Mouse (Mus musculus): Measurements from ENCODE around the gene Cpne7. TPM values are rescaled to one million over a fixed set of nuclear protein-coding genes. Genes with fewer than 3 reads are reported as not detected.
A peak's percentile ranks its signal among the peaks of the same experiment; 100 is the strongest.

The Cpne7 gene
- polyA plus RNA-seq, 1 experiment from 2014 or later: 1.4 TPM

DNA sequence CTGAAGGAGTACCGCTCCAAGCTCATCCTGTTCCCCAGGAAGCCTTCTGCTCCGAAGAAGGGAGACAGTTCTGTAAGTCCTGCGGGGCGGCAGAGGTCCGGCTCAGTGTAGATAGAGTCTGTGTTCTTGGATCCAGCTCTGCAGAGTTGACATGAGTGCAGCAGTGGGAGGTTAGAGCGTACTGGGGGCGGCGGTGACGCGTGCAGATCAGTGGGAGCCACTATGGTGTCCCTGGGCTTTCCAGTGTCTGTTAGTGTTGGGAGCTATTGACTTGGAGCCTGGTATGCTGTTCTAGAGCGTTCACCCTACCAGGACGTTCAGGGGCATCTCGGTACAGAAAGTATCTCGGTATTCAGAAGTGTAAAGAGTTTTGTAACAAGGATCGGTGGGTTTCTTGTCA, 13.9 kb upstream of the Cpne7 start:
- TF ChIP-seq CTCF (IDR thresholded peaks at IDR 0.05; ENCODE audit: low read depth): no peak

DNA sequence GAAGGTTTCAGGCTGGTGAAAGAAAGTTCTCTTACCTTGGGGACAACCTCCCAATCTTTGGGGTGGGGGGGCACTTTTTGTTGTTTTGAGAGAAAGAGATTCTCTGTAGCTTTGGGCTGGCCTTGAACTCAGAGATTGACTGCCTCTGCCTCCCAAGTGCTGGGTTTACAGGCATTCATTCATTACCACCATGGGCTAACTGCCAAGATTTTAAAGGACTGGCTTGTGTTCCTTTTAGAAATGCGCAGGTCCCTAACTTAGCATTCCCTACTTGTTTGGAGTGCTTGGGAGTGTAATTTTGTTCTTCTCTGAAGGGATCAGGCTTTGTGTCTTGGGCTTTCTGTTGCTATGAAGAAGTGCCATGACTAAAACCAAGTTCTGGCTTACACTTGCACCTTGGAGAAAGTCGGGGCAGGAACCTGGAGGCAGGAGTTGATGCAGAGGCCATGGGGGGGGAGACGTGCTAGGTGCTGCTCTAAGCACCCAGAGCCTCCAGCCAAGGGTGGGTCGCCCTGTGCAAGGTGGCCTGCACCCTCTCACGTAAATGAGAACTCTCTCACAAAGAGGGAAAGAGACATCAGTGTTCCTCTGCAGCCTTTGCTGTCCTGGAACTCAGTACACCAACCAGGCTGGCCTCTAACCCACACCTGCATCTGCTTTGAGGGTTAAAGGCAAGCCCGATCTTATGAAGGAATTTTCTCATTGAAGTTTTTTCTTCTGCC, 13.0 kb upstream of the Cpne7 start:
- TF ChIP-seq CTCF (IDR thresholded peaks at IDR 0.05; ENCODE audit: low read depth) (no peak), EP300 (optimal IDR thresholded peaks at IDR 0.05) (no peak)
- 67% methylated on average over 6 of the region's 6 CpGs for WGBS
- Histone ChIP-seq H3K36me3 (ENCODE audit: control insufficient read depth, insufficient read depth, low read length) (peaks cover 13% of the 10 kb centered on the region), H3K27ac (replicated peaks) (no peak overlapping the region), H3K9me3 (ENCODE audit: control insufficient read depth, low read length) (no peaks in the 10 kb centered on the region), H3K4me1 (replicated peaks; ENCODE audit: control insufficient read depth, insufficient read depth) (0 out of 2 replicates have a peak, but pooled peaks cover 6% of the 10 kb centered on the region), H3K4me3 (ENCODE audit: low read depth, low read length) (no peak overlapping the region), H3K27me3 (ENCODE audit: control insufficient read depth, insufficient read depth, low read length) (no peaks in the 10 kb centered on the region), H3K4me2 (replicated peaks; ENCODE audit: low read depth) (peak overlapping the region; percentile 76), H3K9ac (ENCODE audit: low read length) (peak overlapping the region; percentile 92; the same call in 1 of the 2 replicates)
- ATAC-seq (ENCODE audit: low FRiP score, low TSS enrichment) (no peak), DNase-seq (ENCODE audit: low spot score) (no peak)

More for the DNA sequence above, 13.9 kb upstream of the Cpne7 start:
- peak overlapping the region; percentile 89 for H3K4me3 ChIP-seq (ENCODE audit: low read depth, low read length)
- 0 out of 2 replicates have a peak, but pooled peaks cover 6% of the 10 kb centered on the region for H3K4me1 ChIP-seq (replicated peaks; ENCODE audit: control insufficient read depth, insufficient read depth)
- H3K27ac ChIP-seq (replicated peaks): peak overlapping the region; percentile 96
- ATAC-seq (ENCODE audit: low FRiP score, low TSS enrichment): no peak
- no peaks in the 10 kb centered on the region for H3K9me3 ChIP-seq (ENCODE audit: control insufficient read depth, low read length)
- H3K36me3 ChIP-seq (ENCODE audit: control insufficient read depth, insufficient read depth, low read length): peaks cover 13% of the 10 kb centered on the region
- no peak for DNase-seq (ENCODE audit: low spot score)
- peak overlapping the region; percentile 92 for H3K9ac ChIP-seq (ENCODE audit: low read length)
- H3K4me2 ChIP-seq (replicated peaks; ENCODE audit: low read depth): peak overlapping the region; percentile 76
- WGBS: 12% methylated on average over 14 of the region's 15 CpGs
- H3K27me3 ChIP-seq (ENCODE audit: control insufficient read depth, insufficient read depth, low read length): no peaks in the 10 kb centered on the region

DNA sequence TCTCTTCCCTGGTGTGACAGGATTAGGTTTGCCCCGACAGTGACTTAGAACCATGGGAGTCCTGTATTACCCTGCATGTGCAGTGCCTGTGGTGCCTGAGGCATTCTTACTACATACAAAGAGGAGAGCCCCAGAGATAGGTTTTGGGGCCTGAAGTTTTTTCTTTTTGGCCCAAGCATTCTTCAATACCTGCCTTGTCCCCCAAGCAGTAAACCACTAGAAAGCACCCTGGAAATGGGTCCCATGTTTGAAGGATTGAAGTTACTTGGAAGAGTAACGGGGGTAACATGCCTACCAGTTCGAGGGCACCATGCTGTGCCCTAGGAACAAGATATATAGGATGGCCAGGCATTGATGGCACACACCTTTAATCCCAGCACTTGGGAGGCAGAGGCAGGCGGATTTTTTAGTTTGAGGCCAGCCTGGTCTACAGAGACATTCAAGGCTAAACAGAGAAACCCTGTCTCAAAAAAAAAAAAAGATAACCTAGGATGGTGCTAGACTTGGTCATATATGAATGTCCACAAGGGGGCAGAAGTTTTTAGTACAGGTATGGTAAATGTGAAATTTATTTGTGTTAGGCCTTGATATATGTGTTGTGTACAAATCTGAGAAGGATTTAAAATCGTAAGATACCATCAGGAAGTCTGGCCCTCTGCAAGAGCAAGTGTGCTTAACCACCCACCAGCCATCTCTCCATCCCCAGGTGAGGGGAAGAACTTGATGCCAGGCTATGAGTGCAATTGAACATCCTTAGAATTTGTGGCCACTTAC, 11.4 kb upstream of the Cpne7 start:
- no peak overlapping the region for H3K4me2 ChIP-seq (replicated peaks; ENCODE audit: low read depth)
- no peak for DNase-seq (ENCODE audit: low spot score)
- H3K4me1 ChIP-seq (replicated peaks; ENCODE audit: control insufficient read depth, insufficient read depth): 0 out of 2 replicates have a peak, but pooled peaks cover 6% of the 10 kb centered on the region
- H3K4me3 ChIP-seq (ENCODE audit: low read depth, low read length): no peak overlapping the region
- H3K9ac ChIP-seq (ENCODE audit: low read length): no peak overlapping the region
- H3K9me3 ChIP-seq (ENCODE audit: control insufficient read depth, low read length): no peaks in the 10 kb centered on the region
- no peak for ATAC-seq (ENCODE audit: low FRiP score, low TSS enrichment)
- no peaks in the 10 kb centered on the region for H3K27me3 ChIP-seq (ENCODE audit: control insufficient read depth, insufficient read depth, low read length)
- no peak overlapping the region for H3K27ac ChIP-seq (replicated peaks)
- H3K36me3 ChIP-seq (ENCODE audit: control insufficient read depth, insufficient read depth, low read length): peaks cover 13% of the 10 kb centered on the region
- peak; percentile 79 for TF ChIP-seq CTCF (IDR thresholded peaks at IDR 0.05; ENCODE audit: low read depth)
- TF ChIP-seq EP300 (optimal IDR thresholded peaks at IDR 0.05): no peak
- WGBS: 62% methylated on average over 5 of the region's 5 CpGs

DNA sequence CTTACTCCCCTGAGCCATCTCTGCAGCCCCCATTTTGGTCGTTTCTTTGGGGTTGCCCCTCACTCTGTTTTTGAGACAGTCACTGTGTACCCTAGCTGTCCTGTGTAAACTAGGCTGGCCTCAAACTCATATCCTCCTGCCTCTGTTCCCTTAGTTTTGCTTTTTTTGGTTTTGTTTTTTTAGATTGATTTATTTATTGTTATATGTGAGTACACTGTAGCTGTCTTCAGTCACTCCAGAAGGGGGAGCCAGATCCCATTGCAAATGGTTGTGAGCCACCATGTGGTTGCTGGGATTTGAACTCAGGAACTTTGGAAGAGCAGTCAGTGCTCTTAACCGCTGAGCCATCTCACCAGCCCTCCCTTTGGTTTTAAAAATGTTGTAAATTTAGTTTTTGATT, 10.6 kb upstream of the Cpne7 start:
- Histone ChIP-seq H3K36me3 (ENCODE audit: control insufficient read depth, insufficient read depth, low read length) (peaks cover 13% of the 10 kb centered on the region), H3K4me2 (replicated peaks; ENCODE audit: low read depth) (no peak overlapping the region), H3K4me3 (ENCODE audit: low read depth, low read length) (no peak overlapping the region), H3K4me1 (replicated peaks; ENCODE audit: control insufficient read depth, insufficient read depth) (0 out of 2 replicates have a peak, but pooled peaks cover 6% of the 10 kb centered on the region), H3K27ac (replicated peaks) (no peak overlapping the region), H3K9me3 (ENCODE audit: control insufficient read depth, low read length) (no peaks in the 10 kb centered on the region), H3K27me3 (ENCODE audit: control insufficient read depth, insufficient read depth, low read length) (no peaks in the 10 kb centered on the region), H3K9ac (ENCODE audit: low read length) (no peak overlapping the region)
- DNase-seq (ENCODE audit: low spot score) (no peak), ATAC-seq (ENCODE audit: low FRiP score, low TSS enrichment) (no peak)
- no peak for TF ChIP-seq EP300 (optimal IDR thresholded peaks at IDR 0.05)
- peak; percentile 76 for TF ChIP-seq CTCF (IDR thresholded peaks at IDR 0.05; ENCODE audit: low read depth)
- 41% methylated on average over 2 of the region's 2 CpGs for WGBS

DNA sequence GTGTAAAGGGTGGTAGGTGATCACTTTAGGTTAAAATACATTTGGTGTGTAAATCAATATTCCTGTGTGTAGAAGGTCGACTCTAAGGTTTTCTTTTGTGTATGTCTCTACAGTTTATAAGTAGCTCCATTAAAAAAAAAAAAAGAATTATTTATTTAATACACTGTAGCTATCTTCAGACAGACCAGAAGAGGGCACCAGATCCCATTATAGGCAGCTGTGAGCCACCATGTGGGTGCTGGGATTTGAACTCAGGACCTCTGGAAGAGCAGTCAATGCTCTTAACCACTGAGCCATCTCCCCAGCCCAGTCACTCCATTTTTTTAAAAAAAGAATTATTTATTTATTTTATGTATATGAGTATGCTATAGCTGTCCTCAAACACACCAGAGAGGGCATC, 9.2 kb upstream of the Cpne7 start:
- H3K4me3 ChIP-seq (ENCODE audit: low read depth, low read length): no peak overlapping the region
- no peak overlapping the region for H3K27ac ChIP-seq (replicated peaks)
- no peaks in the 10 kb centered on the region for H3K27me3 ChIP-seq (ENCODE audit: control insufficient read depth, insufficient read depth, low read length)
- H3K9me3 ChIP-seq (ENCODE audit: control insufficient read depth, low read length): no peaks in the 10 kb centered on the region
- peaks cover 13% of the 10 kb centered on the region for H3K36me3 ChIP-seq (ENCODE audit: control insufficient read depth, insufficient read depth, low read length)
- H3K9ac ChIP-seq (ENCODE audit: low read length): no peak overlapping the region
- no peak overlapping the region for H3K4me2 ChIP-seq (replicated peaks; ENCODE audit: low read depth)
- WGBS: 46% methylated on average over 1 of the region's 1 CpGs
- DNase-seq (ENCODE audit: low spot score): no peak
- H3K4me1 ChIP-seq (replicated peaks; ENCODE audit: control insufficient read depth, insufficient read depth): 0 out of 2 replicates have a peak, but pooled peaks cover 3% of the 10 kb centered on the region
- TF ChIP-seq EP300 (optimal IDR thresholded peaks at IDR 0.05) (no peak), CTCF (IDR thresholded peaks at IDR 0.05; ENCODE audit: low read depth) (peak; percentile 59)
- ATAC-seq (ENCODE audit: low FRiP score, low TSS enrichment): no peak

DNA sequence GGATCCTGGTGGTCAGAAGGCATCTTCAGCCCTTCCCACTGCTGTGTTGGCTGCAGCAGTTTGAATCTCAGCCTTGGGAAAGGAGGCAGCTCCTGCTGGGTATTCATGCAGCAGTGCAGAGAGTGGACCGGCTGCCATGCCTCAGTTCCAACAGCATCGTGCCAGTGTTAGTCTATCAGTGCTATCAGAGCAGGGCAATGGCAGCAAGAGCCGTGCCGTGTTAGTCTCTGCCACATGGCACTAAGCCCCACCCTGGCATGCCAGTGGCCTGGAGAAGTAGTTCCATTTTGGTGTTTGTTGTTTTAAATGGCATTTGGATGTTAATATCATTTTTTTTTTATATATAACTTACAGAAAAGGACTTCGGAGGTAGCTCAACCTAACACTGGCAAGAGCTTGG, 8.2 kb upstream of the Cpne7 start:
- no peak overlapping the region for H3K9ac ChIP-seq (ENCODE audit: low read length)
- ATAC-seq (ENCODE audit: low FRiP score, low TSS enrichment): no peak

More for the DNA sequence above, 8.2 kb upstream of the Cpne7 start:
- Histone ChIP-seq H3K4me1 (replicated peaks; ENCODE audit: control insufficient read depth, insufficient read depth) (no peaks in the 10 kb centered on the region), H3K4me3 (ENCODE audit: low read depth, low read length) (no peak overlapping the region), H3K27me3 (ENCODE audit: control insufficient read depth, insufficient read depth, low read length) (no peaks in the 10 kb centered on the region), H3K4me2 (replicated peaks; ENCODE audit: low read depth) (no peak overlapping the region), H3K36me3 (ENCODE audit: control insufficient read depth, insufficient read depth, low read length) (peaks cover 6% of the 10 kb centered on the region), H3K9me3 (ENCODE audit: control insufficient read depth, low read length) (no peaks in the 10 kb centered on the region), H3K27ac (replicated peaks) (no peak overlapping the region)
- 83% methylated on average over 5 of the region's 5 CpGs for WGBS
- no peak for TF ChIP-seq CTCF (IDR thresholded peaks at IDR 0.05; ENCODE audit: low read depth)
- TF ChIP-seq EP300 (optimal IDR thresholded peaks at IDR 0.05): no peak
- no peak for DNase-seq (ENCODE audit: low spot score)

Measured in stomach, postnatal 0 days (tissue).